Mouse (Mus musculus) heart, postnatal 0 days (tissue): ENCODE data around the gene A430078G23Rik.

Experiments
- CTCF ChIP-seq: IDR thresholded peaks from 2 replicates; pipeline ENCODE4 v1.5.1; 2016; ENCODE audit warnings: antibody characterized with exemption, control low read depth, low read depth
- EP300 ChIP-seq: IDR thresholded peaks from 2 replicates; pipeline ENCODE4 v1.6.1; 2016; ENCODE audit warnings: antibody characterized with exemption, low read depth

DNA sequence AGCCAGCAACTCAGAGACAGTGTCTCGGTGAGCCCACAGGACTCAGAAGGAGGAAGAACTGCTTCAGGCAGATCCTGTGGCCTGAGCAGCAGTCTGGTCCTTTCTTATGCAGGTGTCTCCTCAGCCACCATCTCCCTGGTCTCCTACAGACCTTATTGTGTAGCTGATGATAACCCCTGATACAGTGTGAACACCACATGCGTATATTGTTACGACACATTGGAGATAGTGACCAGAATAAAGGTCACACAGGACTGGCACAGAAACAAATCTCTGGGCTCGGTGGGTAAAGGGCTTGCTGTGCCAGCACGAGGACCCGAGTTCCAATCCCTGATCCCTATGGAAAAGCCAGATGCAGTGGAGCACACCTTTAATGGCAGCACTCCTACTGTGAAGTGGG, 62.4 kb downstream of the A430078G23Rik start:
- no peak for TF ChIP-seq CTCF
- TF ChIP-seq EP300 = no peak
